ENCODE assay signal across 8 mouse cellular contexts in the genomic region with DNA sequence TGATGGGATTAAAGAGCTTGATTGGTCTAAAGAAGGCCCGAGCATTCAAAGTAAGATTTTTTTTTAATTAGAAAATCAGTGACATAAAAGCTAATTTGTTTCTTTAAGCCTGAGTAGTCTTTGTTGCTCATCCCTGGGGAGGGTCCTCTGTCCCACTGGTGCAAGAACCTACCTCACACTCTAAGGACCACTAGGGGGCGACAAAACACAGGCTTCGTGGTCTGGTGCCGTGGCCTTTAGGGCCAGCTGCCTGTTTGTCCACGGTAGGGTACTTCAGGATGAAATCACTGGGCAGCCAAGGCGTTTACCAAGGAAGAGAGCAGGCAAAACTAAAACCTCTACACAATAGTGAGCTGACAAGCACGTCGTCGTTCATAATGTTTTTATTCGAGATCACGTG. TPM values are rescaled to one million over a fixed set of nuclear protein-coding genes. Genes with fewer than 3 reads are reported as not detected.
A peak's percentile ranks its signal among the peaks of the same experiment; 100 is the strongest.
DNase-seq lines count a peak whose midpoint lies in the region; ATAC-seq and TF ChIP-seq lines count a peak whose summit lies in the region.

No protein-coding gene starts in this region.

- WGBS in intestine, embryonic 15.5 days, result 33% methylated on average over 11 of the region's 11 CpGs
- WGBS in midbrain, embryonic 12.5 days, result 25% methylated on average over 11 of the region's 11 CpGs
- 30% methylated on average over 11 of the region's 11 CpGs for WGBS in small intestine, adult 2 months

- peak; percentile 93 for DNase-seq in heart, adult 11 months
- DNase-seq in heart, postnatal 25 days (ENCODE audit: low spot score), result no peak
- DNase-seq in cerebellum, postnatal 25 days, result peak; percentile 75 to 89
- peak; percentile 39 to 44 for DNase-seq in gastrocnemius, adult 8-10 months (ENCODE audit: low spot score in 2 of 2)
- DNase-seq in left cerebral cortex, adult 8-10 months (ENCODE audit: low spot score in 2 of 2), result peak; percentile 30 to 39

- no peak overlapping the region for H3K27ac ChIP-seq in intestine, embryonic 15.5 days
- no peak overlapping the region for H3K27ac ChIP-seq in midbrain, embryonic 12.5 days (replicated peaks)
- H3K27ac ChIP-seq in small intestine, adult 2 months (ENCODE audit: insufficient read depth, low read depth, low read length), result no peak overlapping the region

- no peaks in the 10 kb centered on the region for H3K4me1 ChIP-seq in intestine, embryonic 15.5 days (replicated peaks)
- peaks cover 2% of the 10 kb centered on the region; the same call in 1 of the 2 replicates for H3K4me1 ChIP-seq in midbrain, embryonic 12.5 days
- H3K4me1 ChIP-seq in small intestine, adult 2 months (ENCODE audit: control insufficient read depth, insufficient read depth, insufficient read length, low read length), result peaks cover 7% of the 10 kb centered on the region; the same call in 1 of the 2 replicates

- TF ChIP-seq POLR2A in small intestine, adult 2 months (IDR thresholded peaks at IDR 0.05; ENCODE audit: low read depth, low read length), result no peak

- H3K9ac ChIP-seq in intestine, embryonic 15.5 days, result no peak overlapping the region
- no peak overlapping the region for H3K9ac ChIP-seq in midbrain, embryonic 12.5 days (replicated peaks)

- H3K27me3 ChIP-seq in intestine, embryonic 15.5 days (replicated peaks), result no peaks in the 10 kb centered on the region
- H3K27me3 ChIP-seq in midbrain, embryonic 12.5 days, result no peaks in the 10 kb centered on the region
- no peaks in the 10 kb centered on the region for H3K27me3 ChIP-seq in small intestine, adult 2 months (ENCODE audit: control insufficient read depth, insufficient read depth, low read length)

- H3K9me3 ChIP-seq in intestine, embryonic 15.5 days, result no peaks in the 10 kb centered on the region
- H3K9me3 ChIP-seq in midbrain, embryonic 12.5 days, result no peaks in the 10 kb centered on the region

- H3K4me3 ChIP-seq in intestine, embryonic 15.5 days (replicated peaks), result no peak overlapping the region
- no peak overlapping the region for H3K4me3 ChIP-seq in midbrain, embryonic 12.5 days
- no peak overlapping the region for H3K4me3 ChIP-seq in small intestine, adult 2 months (ENCODE audit: low read depth, low read length)

- H3K36me3 ChIP-seq in intestine, embryonic 15.5 days, result no peaks in the 10 kb centered on the region
- H3K36me3 ChIP-seq in midbrain, embryonic 12.5 days, result no peaks in the 10 kb centered on the region
- no peaks in the 10 kb centered on the region for H3K36me3 ChIP-seq in small intestine, adult 2 months (ENCODE audit: control insufficient read depth, insufficient read depth, low read length)

- no peak overlapping the region for H3K4me2 ChIP-seq in intestine, embryonic 15.5 days (replicated peaks)
- no peak overlapping the region for H3K4me2 ChIP-seq in midbrain, embryonic 12.5 days (replicated peaks)

- ATAC-seq in intestine, embryonic 15.5 days, result peak; percentile 76
- peak; percentile 75 for ATAC-seq in midbrain, embryonic 12.5 days (ENCODE audit: low FRiP score, low read depth)

- intact Hi-C loops in heart, postnatal 25 days (cut with DNase I), result loop anchor here (1.0 kb wide), 1 partner anchor 111 kb away; no protein-coding TSS in a partner anchor

- peak; percentile 93 for TF ChIP-seq CTCF in small intestine, adult 2 months (IDR thresholded peaks at IDR 0.05; ENCODE audit: extremely low read depth, insufficient read length, insufficient replicate concordance, low read depth, low read length)

RNA-seq across cellular contexts. Expression of gene B3galt5, which starts 5.2 kb away (rescaled TPM):
- total RNA-seq in heart, postnatal 25 days (2021), result not detected
- total RNA-seq in gastrocnemius, adult 8-10 months (2022), result not detected
- polyA plus RNA-seq in intestine, embryonic 15.5 days (2015; fragmentation: Nextera tagmentation; extraction: Ambion mirVana), result 1.1 and 2.2 TPM in 2 replicates
- 10 to 100 TPM; 40.5 to 45.0 (median 41.1) TPM for total RNA-seq in left cerebral cortex, adult 8-10 months (2022)
- 1.0 and 1.4 TPM in 2 replicates for polyA plus RNA-seq in midbrain, embryonic 12.5 days (2016; fragmentation: Nextera tagmentation; extraction: Ambion mirVana)
- polyA plus RNA-seq in small intestine, adult 2 months (2012; rRNA removed), result 0.34 and 3.4 TPM in 2 replicates

RNA-seq across cellular contexts. Expression of gene Sh3bgr, which starts 30.2 kb away (rescaled TPM):
- 100 to 1,000 TPM; 413 to 439 TPM for total RNA-seq in heart, postnatal 25 days (2021)
- total RNA-seq in gastrocnemius, adult 8-10 months (2022), result 1,000 to 10,000 TPM in 3 of 4 experiments, 100 to 1,000 TPM in 1; 903 to 1,283 (median 1,111) TPM
- polyA plus RNA-seq in intestine, embryonic 15.5 days (2015; fragmentation: Nextera tagmentation; extraction: Ambion mirVana), result 28.2 and 29.9 TPM in 2 replicates
- 1 to 10 TPM; 2.3 to 4.8 (median 2.6) TPM for total RNA-seq in left cerebral cortex, adult 8-10 months (2022)
- 0.84 and 2.5 TPM in 2 replicates for polyA plus RNA-seq in midbrain, embryonic 12.5 days (2016; fragmentation: Nextera tagmentation; extraction: Ambion mirVana)
- polyA plus RNA-seq in small intestine, adult 2 months (2012; rRNA removed), result 3.8 and 4.5 TPM in 2 replicates

RNA-seq across cellular contexts. Expression of gene Lca5l, which starts 38.3 kb away (rescaled TPM):
- total RNA-seq in heart, postnatal 25 days (2021), result under 1 TPM; 0.47 to 0.61 TPM
- under 1 TPM; 0.32 to 0.54 (median 0.41) TPM for total RNA-seq in gastrocnemius, adult 8-10 months (2022)
- polyA plus RNA-seq in intestine, embryonic 15.5 days (2015; fragmentation: Nextera tagmentation; extraction: Ambion mirVana), result 0.68 and 0.82 TPM in 2 replicates
- 1 to 10 TPM; 1.5 to 2.0 (median 1.8) TPM for total RNA-seq in left cerebral cortex, adult 8-10 months (2022)
- polyA plus RNA-seq in midbrain, embryonic 12.5 days (2016; fragmentation: Nextera tagmentation; extraction: Ambion mirVana), result 1.2 and 1.6 TPM in 2 replicates
- polyA plus RNA-seq in small intestine, adult 2 months (2012; rRNA removed), result 0.06 and 0.11 TPM in 2 replicates

Comparison
In these comparisons a context has a peak if more than half of its experiments do, and no peak if none do; other contexts are left out.
1. RNA of gene B3galt5, which starts 5.2 kb away (total RNA-seq): 40.5 to 45.0 TPM in left cerebral cortex, adult 8-10 months; not detected in gastrocnemius, adult 8-10 months and not detected in heart, postnatal 25 days; every median in the first group is over 10 times any median in the second.
2. RNA of gene Sh3bgr, which starts 30.2 kb away (total RNA-seq): 903 to 1,283 TPM in gastrocnemius, adult 8-10 months and 413 to 439 TPM in heart, postnatal 25 days; 2.3 to 4.8 TPM in left cerebral cortex, adult 8-10 months; every median in the first group is over 10 times any median in the second.